Mouse (Mus musculus) megakaryocyte, embryonic 14.5 days (primary cell): ENCODE results near the gene Ehd2. TPM values are rescaled to one million over a fixed set of nuclear protein-coding genes. Genes with fewer than 3 reads are reported as not detected.

ENCODE experiments used
- H3K27me3 ChIP-seq: replicated peaks from 2 replicates; pipeline ENCODE3; 2012; ENCODE audit warnings: inconsistent platforms
- H3K36me3 ChIP-seq: replicated peaks from 2 replicates; pipeline ENCODE3; 2012; ENCODE audit warnings: low read length, inconsistent platforms, mixed read lengths
- H3K4me1 ChIP-seq: 2 replicates; pipeline ENCODE4 v1.6.1; 2012; ENCODE audit warnings: inconsistent platforms
- H3K4me3 ChIP-seq: replicated peaks from 2 replicates; pipeline ENCODE3; 2012; ENCODE audit warnings: moderate library complexity, mild to moderate bottlenecking, inconsistent platforms
- H3K9me3 ChIP-seq: 2 replicates; pipeline ENCODE4 v1.6.1; 2012; ENCODE audit warnings: inconsistent platforms
- FLI1 ChIP-seq: IDR thresholded peaks from 2 replicates; pipeline ENCODE4 v1.6.1; 2012; ENCODE audit warnings: low read length, inconsistent platforms, mixed read lengths
- GATA1 ChIP-seq: IDR thresholded peaks from 3 replicates; pipeline ENCODE4 v1.6.1; 2012; ENCODE audit warnings: mixed read lengths, low read length, inconsistent platforms, borderline replicate concordance
- polyA plus RNA-seq: library from polyadenylated mRNA; stranded (reverse); fragments of >175 nt; gene quantifications from 2 replicates; pipeline ENCODE4 v1.2.3, GENCODE M21; 2012; ENCODE audit warnings: low replicate concordance; ENCODE audit not compliant: insufficient read depth

Ehd2 gene
- polyA plus RNA-seq, 1 experiment = 0.93 TPM

GRCm38 (mm10) chr7:15980246-15980645 lies 12.9 kb upstream of the Ehd2 start:
- H3K4me1 ChIP-seq = peaks cover 64% of the 10 kb centered on the region
- H3K36me3 ChIP-seq = peaks cover 96% of the 10 kb centered on the region
- H3K4me3 ChIP-seq = peak overlapping the region; percentile 38
- no peaks in the 10 kb centered on the region for H3K9me3 ChIP-seq
- TF ChIP-seq FLI1 (no peak), GATA1 (no peak)
- no peaks in the 10 kb centered on the region for H3K27me3 ChIP-seq

GRCm38 (mm10) chr7:15975904-15976303 lies 8.5 kb upstream of the Ehd2 start:
- peaks cover 39% of the 10 kb centered on the region for H3K4me1 ChIP-seq
- peaks cover 97% of the 10 kb centered on the region for H3K36me3 ChIP-seq
- TF ChIP-seq GATA1 (no peak), FLI1 (no peak)
- H3K27me3 ChIP-seq = no peaks in the 10 kb centered on the region
- H3K4me3 ChIP-seq = no peak overlapping the region
- H3K9me3 ChIP-seq = no peaks in the 10 kb centered on the region

GRCm38 (mm10) chr7:15975451-15975850 lies 8.1 kb upstream of the Ehd2 start:
- no peak for TF ChIP-seq GATA1
- TF ChIP-seq FLI1 = no peak
- H3K9me3 ChIP-seq = no peaks in the 10 kb centered on the region
- peaks cover 35% of the 10 kb centered on the region for H3K4me1 ChIP-seq
- no peak overlapping the region for H3K4me3 ChIP-seq
- peaks cover 96% of the 10 kb centered on the region for H3K36me3 ChIP-seq
- H3K27me3 ChIP-seq = no peaks in the 10 kb centered on the region

- Histone ChIP-seq H3K9me3 (0 out of 2 replicates have a peak, but pooled peaks cover 5% of the 10 kb centered on the region), H3K4me3 (no peak overlapping the region), H3K36me3 (peaks cover 96% of the 10 kb centered on the region), H3K27me3 (no peaks in the 10 kb centered on the region), H3K4me1 (peaks cover 30% of the 10 kb centered on the region)
- TF ChIP-seq FLI1 = no peak; the same call in 1 of the 2 replicates
- no peak for TF ChIP-seq GATA1
Measured at GRCm38 (mm10) chr7:15974712-15975111, 7.3 kb upstream of the Ehd2 start.

GRCm38 (mm10) chr7:15972247-15972646 lies 4.9 kb upstream of the Ehd2 start:
- Histone ChIP-seq H3K36me3 (peaks cover 72% of the 10 kb centered on the region), H3K4me1 (peaks cover 33% of the 10 kb centered on the region), H3K27me3 (peaks cover 3% of the 10 kb centered on the region), H3K4me3 (no peak overlapping the region), H3K9me3 (0 out of 2 replicates have a peak, but pooled peaks cover 5% of the 10 kb centered on the region)
- TF ChIP-seq GATA1 (no peak), FLI1 (no peak)

GRCm38 (mm10) chr7:15969674-15970073 lies 2.3 kb upstream of the Ehd2 start:
- peaks cover 48% of the 10 kb centered on the region for H3K36me3 ChIP-seq
- peaks cover 26% of the 10 kb centered on the region for H3K4me1 ChIP-seq
- 0 out of 2 replicates have a peak, but pooled peaks cover 5% of the 10 kb centered on the region for H3K9me3 ChIP-seq
- no peak overlapping the region for H3K4me3 ChIP-seq
- H3K27me3 ChIP-seq = peaks cover 18% of the 10 kb centered on the region
- TF ChIP-seq FLI1 (no peak), GATA1 (no peak)

GRCm38 (mm10) chr7:15968322-15968721 lies 955 bp upstream of the Ehd2 start:
- Histone ChIP-seq H3K4me1 (peaks cover 36% of the 10 kb centered on the region), H3K27me3 (peaks cover 31% of the 10 kb centered on the region), H3K36me3 (peaks cover 35% of the 10 kb centered on the region), H3K9me3 (0 out of 2 replicates have a peak, but pooled peaks cover 5% of the 10 kb centered on the region), H3K4me3 (no peak overlapping the region)
- no peak for TF ChIP-seq FLI1
- no peak for TF ChIP-seq GATA1

- no peak for TF ChIP-seq GATA1
- no peak for TF ChIP-seq FLI1
- Histone ChIP-seq H3K4me1 (peaks cover 52% of the 10 kb centered on the region), H3K36me3 (peaks cover 16% of the 10 kb centered on the region), H3K27me3 (peaks cover 48% of the 10 kb centered on the region), H3K4me3 (no peak overlapping the region), H3K9me3 (0 out of 2 replicates have a peak, but pooled peaks cover 5% of the 10 kb centered on the region)
Measured at GRCm38 (mm10) chr7:15966489-15966888, 878 bp downstream of the Ehd2 start.

- Histone ChIP-seq H3K4me3 (no peak overlapping the region), H3K36me3 (no peaks in the 10 kb centered on the region), H3K27me3 (peaks cover 62% of the 10 kb centered on the region), H3K4me1 (peaks cover 73% of the 10 kb centered on the region), H3K9me3 (no peaks in the 10 kb centered on the region)
- TF ChIP-seq FLI1 = no peak
- no peak for TF ChIP-seq GATA1
Measured at GRCm38 (mm10) chr7:15963798-15964652, 3.3 kb downstream of the Ehd2 start.

- no peak for TF ChIP-seq GATA1
- TF ChIP-seq FLI1 = no peak
- no peak overlapping the region for H3K4me3 ChIP-seq
- peaks cover 61% of the 10 kb centered on the region for H3K27me3 ChIP-seq
- H3K36me3 ChIP-seq = peaks cover 1% of the 10 kb centered on the region
- peaks cover 5% of the 10 kb centered on the region for H3K9me3 ChIP-seq
- peaks cover 70% of the 10 kb centered on the region for H3K4me1 ChIP-seq
Measured at GRCm38 (mm10) chr7:15962311-15963288, 4.8 kb downstream of the Ehd2 start.
